Mouse (Mus musculus) intestine, embryonic 15.5 days (tissue): Measurements from ENCODE around the gene Enpp3. TPM values are rescaled to one million over a fixed set of nuclear protein-coding genes. Genes with fewer than 3 reads are reported as not detected.
A peak's percentile ranks its signal among the peaks of the same experiment; 100 is the strongest.

ENCODE experiments used
- ATAC-seq: fragments of 200-750 bp; cut with Nextera tagmentation; 2 replicates; pipeline ENCODE4 v1.8.0; 2017; ENCODE audit warnings: moderate TSS enrichment, moderate library complexity
- H3K27ac ChIP-seq: fragments of 300-500 bp; sonication (generic); 2 replicates; pipeline ENCODE4 v1.5.1; 2015; ENCODE audit warnings: mild to moderate bottlenecking, inconsistent platforms
- H3K27me3 ChIP-seq: fragments of 300-500 bp; sonication (generic); replicated peaks from 2 replicates; pipeline ENCODE4 v1.6.1; 2015; ENCODE audit warnings: inconsistent platforms
- H3K36me3 ChIP-seq: fragments of 300-500 bp; sonication (generic); 2 replicates; pipeline ENCODE4 v1.6.1; 2015; ENCODE audit warnings: inconsistent platforms
- H3K4me1 ChIP-seq: fragments of 300-500 bp; sonication (generic); replicated peaks from 2 replicates; pipeline ENCODE4 v1.6.1; 2015; ENCODE audit warnings: inconsistent platforms
- H3K4me2 ChIP-seq: fragments of 300-500 bp; sonication (generic); replicated peaks from 2 replicates; pipeline ENCODE4 v1.6.1; 2015; ENCODE audit warnings: mild to moderate bottlenecking, inconsistent platforms
- H3K4me3 ChIP-seq: fragments of 300-500 bp; sonication (generic); replicated peaks from 2 replicates; pipeline ENCODE4 v1.5.1; 2015; ENCODE audit warnings: inconsistent platforms
- H3K9ac ChIP-seq: fragments of 300-500 bp; sonication (generic); 2 replicates; pipeline ENCODE4 v1.6.1; 2015; ENCODE audit warnings: inconsistent platforms
- H3K9me3 ChIP-seq: fragments of 300-500 bp; sonication (generic); 2 replicates; pipeline ENCODE4 v1.6.1; 2016; ENCODE audit warnings: inconsistent platforms
- WGBS: fragments of 180-500 bp; shearing (Covaris S2); methylation state at CpG from one replicate; pipeline ENCODE4 v1.1.7; 2015; 5-methylcytosine and 5-hydroxymethylcytosine counted together
- polyA plus RNA-seq: library from polyadenylated mRNA; unstranded; fragments of >200 nt; fragmentation: Nextera tagmentation; extraction: Ambion mirVana; gene quantifications from 2 replicates; pipeline ENCODE4 v1.2.1, GENCODE M21; 2015

Enpp3 gene
- polyA plus RNA-seq, 1 experiment from 2014 or later: 13.1 TPM

DNA sequence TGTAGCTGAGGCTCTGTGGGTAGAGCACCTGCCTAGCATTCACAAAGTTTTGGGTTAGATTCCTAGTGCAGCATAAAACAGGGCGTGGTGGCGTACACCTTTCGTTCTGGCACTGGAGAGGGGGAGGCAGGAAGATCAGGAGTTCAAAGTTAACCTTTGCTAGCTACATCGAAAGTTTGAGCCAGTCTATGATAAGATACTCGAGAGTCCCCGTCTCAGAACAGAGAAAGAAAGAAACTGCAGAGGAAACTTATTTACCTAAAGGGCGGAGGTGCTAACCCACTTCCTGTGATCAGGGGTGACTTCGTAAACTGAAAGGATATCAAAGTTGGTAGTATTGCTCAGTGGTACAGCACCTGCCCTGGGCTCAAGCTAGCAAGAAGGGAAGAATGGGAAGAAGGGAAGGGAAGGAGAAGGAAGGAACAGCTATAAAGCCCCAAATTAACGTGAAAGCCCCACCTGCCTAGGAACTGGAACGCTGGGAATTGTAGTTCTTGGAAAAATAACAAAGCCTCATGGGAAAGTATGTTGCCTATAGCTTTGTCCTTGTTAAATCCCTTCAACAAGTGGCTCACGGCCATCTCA, 88.3 kb downstream of the Enpp3 start:
- Histone ChIP-seq H3K9me3 (no peaks in the 10 kb centered on the region), H3K4me3 (peak overlapping the region; percentile 29), H3K27me3 (no peaks in the 10 kb centered on the region), H3K27ac (peak overlapping the region; percentile 61), H3K4me1 (0 out of 2 replicates have a peak, but pooled peaks cover 2% of the 10 kb centered on the region), H3K9ac (no peak overlapping the region), H3K36me3 (no peaks in the 10 kb centered on the region), H3K4me2 (peak overlapping the region; percentile 48)
- 29% methylated on average over 11 of the region's 11 CpGs for WGBS
- peak; percentile 76 for ATAC-seq

DNA sequence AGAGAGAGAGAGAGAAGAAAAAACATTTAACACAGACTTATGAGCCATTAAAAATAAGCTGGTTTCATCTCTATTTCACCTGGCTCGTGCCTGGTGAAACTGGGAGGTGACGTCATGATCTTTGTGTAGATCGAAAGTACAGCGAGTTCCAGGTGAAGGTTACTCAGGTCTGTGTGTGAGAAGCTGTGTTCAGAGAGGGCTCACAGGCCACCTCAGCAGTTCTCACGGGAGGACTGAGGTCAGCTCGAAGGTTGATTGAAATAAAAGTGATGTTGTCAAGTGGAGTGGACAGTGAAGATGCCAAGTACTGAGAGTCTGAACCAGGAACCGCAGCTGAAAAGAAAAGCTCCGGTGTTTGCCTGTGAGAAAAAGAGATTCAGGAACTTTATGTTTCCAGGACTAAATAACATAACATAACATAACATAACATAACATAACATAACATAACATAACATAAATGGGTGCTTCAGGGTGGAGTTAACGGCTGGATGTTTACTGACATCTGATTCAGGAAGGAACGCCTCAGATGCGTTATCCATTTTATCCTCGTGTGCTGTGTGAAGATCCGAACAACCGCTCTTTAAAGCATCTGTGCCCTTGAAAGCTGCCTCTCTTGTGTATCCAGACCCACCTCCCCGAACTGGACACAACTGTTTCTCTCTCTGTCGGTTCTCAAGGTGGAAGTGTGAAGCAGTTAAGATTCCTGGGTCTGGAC, 88.9 kb downstream of the Enpp3 start:
- 49% methylated on average over 16 of the region's 16 CpGs for WGBS
- peak; percentile 75 for ATAC-seq
- H3K27ac ChIP-seq: peak overlapping the region; percentile 61
- H3K4me2 ChIP-seq: peak overlapping the region; percentile 48
- no peaks in the 10 kb centered on the region for H3K9me3 ChIP-seq
- 0 out of 2 replicates have a peak, but pooled peaks cover 2% of the 10 kb centered on the region for H3K4me1 ChIP-seq
- no peak overlapping the region for H3K9ac ChIP-seq
- no peaks in the 10 kb centered on the region for H3K36me3 ChIP-seq
- no peaks in the 10 kb centered on the region for H3K27me3 ChIP-seq
- H3K4me3 ChIP-seq: peak overlapping the region; percentile 29

DNA sequence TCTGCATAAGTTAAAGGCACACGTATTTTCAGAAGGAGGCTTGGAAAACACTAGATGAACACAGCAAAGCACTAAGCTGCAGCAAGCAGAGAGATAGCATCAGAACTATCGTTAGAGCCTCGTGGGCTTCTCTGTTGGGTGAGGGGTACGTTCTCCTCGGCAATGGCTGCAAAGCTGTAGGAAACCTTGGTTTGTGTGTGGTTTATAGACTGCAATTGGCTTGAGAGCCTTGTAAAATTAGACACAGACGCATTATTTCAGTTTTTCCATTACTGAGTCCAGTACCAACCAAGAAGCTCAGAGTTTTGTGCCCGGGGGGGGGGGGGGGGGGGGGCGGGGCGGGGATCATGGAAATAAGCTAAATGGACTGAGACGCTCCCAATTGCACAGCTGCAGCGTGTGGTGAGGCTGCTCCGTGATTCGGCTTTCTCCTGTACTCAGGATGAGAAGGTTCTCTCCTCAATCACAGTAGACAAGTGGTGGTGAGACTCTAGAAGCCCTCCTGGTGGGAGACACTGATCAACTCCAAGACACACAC, 99.6 kb downstream of the Enpp3 start:
- H3K4me3 ChIP-seq: no peak overlapping the region
- no peak overlapping the region for H3K4me2 ChIP-seq
- no peak overlapping the region for H3K9ac ChIP-seq
- peaks cover 5% of the 10 kb centered on the region for H3K4me1 ChIP-seq
- no peaks in the 10 kb centered on the region for H3K27me3 ChIP-seq
- WGBS: 71% methylated on average over 13 of the region's 13 CpGs
- no peaks in the 10 kb centered on the region for H3K9me3 ChIP-seq
- no peak overlapping the region for H3K27ac ChIP-seq
- H3K36me3 ChIP-seq: no peaks in the 10 kb centered on the region
- ATAC-seq: no peak

DNA sequence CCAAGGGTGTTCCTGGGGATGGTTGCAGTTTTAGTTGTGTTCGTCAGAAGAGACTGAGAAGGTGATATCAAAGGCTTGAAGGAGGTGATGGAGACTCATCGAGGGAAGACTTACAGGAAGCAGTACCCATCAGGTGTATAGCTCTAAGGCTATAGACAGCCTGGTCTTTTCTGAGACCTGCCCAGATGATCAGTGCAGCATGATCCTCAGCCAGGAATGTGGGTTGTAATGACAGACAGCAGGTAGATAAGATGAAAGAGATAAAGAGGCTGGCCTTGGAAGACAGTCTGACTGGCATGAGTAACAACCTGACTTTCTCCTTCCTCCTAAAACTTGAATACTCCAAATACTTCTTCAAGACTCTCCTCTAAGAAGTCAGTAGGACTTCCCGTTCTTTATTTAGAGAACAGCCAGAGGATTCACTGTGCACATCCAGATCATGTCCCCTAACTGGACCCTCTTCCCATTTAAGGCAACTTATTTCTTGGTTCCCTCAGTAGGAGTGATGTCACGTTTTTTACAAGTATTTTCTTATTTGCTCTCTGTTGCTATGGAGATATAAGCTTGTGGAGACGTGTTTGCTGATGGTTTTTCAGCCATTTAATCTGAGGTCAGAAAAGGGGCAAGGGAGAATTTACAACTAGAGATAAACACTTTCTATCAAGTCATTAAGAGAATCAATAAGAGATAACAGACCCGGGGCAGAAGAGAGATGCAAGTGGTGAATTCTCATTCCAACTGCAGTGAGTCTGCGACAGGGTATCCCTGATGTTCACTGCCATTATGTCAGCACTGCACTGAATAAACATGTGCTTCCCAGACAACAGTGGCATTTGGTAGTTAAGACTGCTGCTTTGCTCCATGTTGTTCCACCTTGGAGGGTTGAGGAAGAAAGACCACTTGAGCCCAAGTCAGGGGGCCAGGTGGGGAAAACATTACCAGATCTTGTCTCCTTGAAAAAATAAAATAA, 101.1 kb downstream of the Enpp3 start:
- Histone ChIP-seq H3K9ac (no peak overlapping the region), H3K36me3 (no peaks in the 10 kb centered on the region), H3K4me2 (no peak overlapping the region), H3K4me3 (no peak overlapping the region), H3K27me3 (no peaks in the 10 kb centered on the region), H3K9me3 (no peaks in the 10 kb centered on the region), H3K27ac (no peak overlapping the region), H3K4me1 (peaks cover 5% of the 10 kb centered on the region)
- WGBS: 33% methylated on average over 7 of the region's 7 CpGs
- peak; percentile 81 for ATAC-seq

DNA sequence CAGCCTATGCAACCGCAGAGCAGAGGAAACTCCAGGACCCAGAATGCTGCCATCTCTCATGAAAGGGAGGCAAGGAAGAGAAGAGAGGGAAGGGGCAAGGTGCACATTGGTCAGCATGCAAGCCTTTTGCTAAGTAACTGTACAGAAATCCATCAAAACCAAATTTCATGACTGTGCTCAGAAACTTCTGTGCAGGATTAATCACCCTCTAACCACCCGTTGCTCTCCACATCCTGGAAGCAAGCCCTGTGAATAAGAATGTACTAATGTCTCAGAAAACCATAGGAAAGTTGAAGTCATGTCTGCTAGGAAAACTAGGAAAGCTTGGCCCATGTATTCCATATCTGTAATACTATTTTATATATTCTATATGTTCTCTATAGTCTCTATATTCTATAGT, 103.5 kb downstream of the Enpp3 start:
- 77% methylated on average over 2 of the region's 2 CpGs for WGBS
- ATAC-seq: no peak
- Histone ChIP-seq H3K4me3 (no peak overlapping the region), H3K9me3 (no peaks in the 10 kb centered on the region), H3K4me2 (no peak overlapping the region), H3K36me3 (no peaks in the 10 kb centered on the region), H3K9ac (no peak overlapping the region), H3K27me3 (no peaks in the 10 kb centered on the region), H3K4me1 (peaks cover 5% of the 10 kb centered on the region), H3K27ac (no peak overlapping the region)

DNA sequence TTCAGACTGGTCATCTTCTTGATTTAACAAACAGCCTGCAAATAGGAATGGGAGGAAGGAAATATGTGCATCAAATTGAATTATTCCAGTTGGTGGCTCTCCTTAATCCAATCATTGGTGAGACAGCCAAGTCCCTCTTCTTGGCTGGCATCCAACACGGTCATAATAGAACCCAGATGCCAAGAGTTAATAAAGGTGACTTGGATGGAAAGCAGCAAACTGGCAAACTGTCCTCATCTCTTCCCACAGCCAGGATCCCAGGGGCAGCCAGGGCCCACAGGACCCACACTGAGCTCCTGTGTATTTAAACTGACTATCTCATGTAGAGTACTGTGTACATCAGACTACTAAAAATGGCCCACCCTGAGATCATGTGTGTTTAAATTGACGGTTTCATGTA, 104.2 kb downstream of the Enpp3 start:
- no peak overlapping the region for H3K4me2 ChIP-seq
- no peak overlapping the region for H3K4me3 ChIP-seq
- H3K9me3 ChIP-seq: no peaks in the 10 kb centered on the region
- H3K36me3 ChIP-seq: no peaks in the 10 kb centered on the region
- no peaks in the 10 kb centered on the region for H3K27me3 ChIP-seq
- no peak overlapping the region for H3K27ac ChIP-seq
- WGBS: 76% methylated on average over 2 of the region's 2 CpGs
- no peak for ATAC-seq
- peaks cover 5% of the 10 kb centered on the region for H3K4me1 ChIP-seq
- H3K9ac ChIP-seq: no peak overlapping the region

DNA sequence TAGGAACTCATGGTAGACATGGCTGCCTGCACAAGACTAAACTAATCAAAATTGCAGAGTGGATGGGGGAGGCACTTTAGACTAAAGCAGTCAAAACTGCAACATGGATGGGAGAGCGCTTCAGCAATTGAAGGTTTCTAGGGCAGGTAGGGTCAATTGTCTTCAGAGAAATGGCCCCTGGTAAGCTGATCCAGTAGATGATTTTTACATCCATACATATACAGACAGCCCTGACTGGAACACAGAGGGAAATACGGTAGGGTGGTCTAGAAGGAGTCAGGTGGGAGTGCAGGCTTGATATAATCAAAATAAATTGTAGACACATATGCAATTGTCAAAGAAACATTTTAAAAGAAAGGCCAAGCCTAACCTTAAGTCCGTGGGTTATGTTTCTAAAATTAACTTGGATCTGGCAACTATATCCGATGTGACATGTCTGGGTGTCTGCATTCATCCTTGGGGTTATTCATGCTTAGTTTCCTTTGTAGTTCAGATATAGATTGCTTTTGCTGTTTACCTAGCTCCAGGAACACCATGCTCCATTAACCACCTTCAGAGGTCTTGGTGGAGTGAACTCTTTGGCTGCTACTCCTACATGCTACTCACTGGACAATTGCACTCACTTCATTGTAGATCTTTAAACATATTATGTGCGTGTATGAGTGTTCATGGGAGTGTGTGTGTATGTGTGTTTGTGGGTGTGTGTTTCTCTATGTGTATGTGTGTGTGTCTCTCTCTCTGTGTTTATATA, 107.4 kb downstream of the Enpp3 start:
- ATAC-seq: no peak
- Histone ChIP-seq H3K27me3 (no peaks in the 10 kb centered on the region), H3K36me3 (no peaks in the 10 kb centered on the region), H3K4me3 (no peak overlapping the region), H3K4me2 (no peak overlapping the region), H3K27ac (no peak overlapping the region), H3K9ac (no peak overlapping the region), H3K9me3 (no peaks in the 10 kb centered on the region), H3K4me1 (0 out of 2 replicates have a peak, but pooled peaks cover 6% of the 10 kb centered on the region)
- WGBS: 83% methylated on average over 5 of the region's 5 CpGs

DNA sequence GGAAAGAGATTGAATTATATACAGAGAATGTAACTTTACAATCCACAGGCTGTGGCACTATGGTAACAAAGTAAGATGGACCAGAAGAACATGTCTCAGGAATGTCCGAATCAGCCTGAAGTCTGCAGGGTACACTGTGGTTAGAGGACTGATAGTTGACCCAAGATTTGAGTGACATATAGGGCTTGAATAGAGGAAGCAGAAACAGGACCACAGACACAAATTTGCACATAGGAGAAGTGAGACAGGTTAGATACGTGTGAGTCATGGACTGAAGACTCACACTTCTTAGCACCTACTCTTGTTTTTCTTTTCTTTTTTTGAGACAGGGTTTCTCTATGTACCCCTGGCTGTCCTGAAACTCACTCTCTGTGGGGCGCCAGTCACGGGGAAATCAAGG, 115.1 kb downstream of the Enpp3 start:
- no peaks in the 10 kb centered on the region for H3K27me3 ChIP-seq
- H3K9me3 ChIP-seq: no peaks in the 10 kb centered on the region
- H3K4me2 ChIP-seq: no peak overlapping the region
- no peak overlapping the region for H3K9ac ChIP-seq
- H3K4me1 ChIP-seq: 0 out of 2 replicates have a peak, but pooled peaks cover 6% of the 10 kb centered on the region
- no peak overlapping the region for H3K27ac ChIP-seq
- no peak for ATAC-seq
- no peak overlapping the region for H3K4me3 ChIP-seq
- 93% methylated on average over 4 of the region's 4 CpGs for WGBS
- H3K36me3 ChIP-seq: no peaks in the 10 kb centered on the region

DNA sequence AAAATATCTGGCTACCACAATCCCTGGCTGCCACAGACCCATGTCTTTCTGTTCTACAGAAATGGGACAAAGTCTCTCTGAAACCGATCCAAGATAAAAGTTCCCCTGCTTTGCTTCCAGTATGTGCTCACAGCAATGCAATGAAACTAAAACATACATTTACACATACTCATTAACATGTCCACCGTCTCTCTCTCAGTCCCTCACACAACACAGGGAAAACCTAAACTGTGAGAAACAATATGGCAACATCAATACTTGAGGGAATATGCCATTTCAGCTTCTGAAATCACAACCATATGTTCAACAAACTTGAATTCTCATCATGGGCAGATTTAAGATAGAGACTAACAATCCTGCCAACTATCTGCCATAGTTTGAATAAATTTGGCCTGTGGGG, 117.4 kb downstream of the Enpp3 start:
- Histone ChIP-seq H3K9me3 (no peaks in the 10 kb centered on the region), H3K36me3 (no peaks in the 10 kb centered on the region), H3K9ac (no peak overlapping the region), H3K27me3 (no peaks in the 10 kb centered on the region), H3K4me3 (no peak overlapping the region), H3K27ac (no peak overlapping the region), H3K4me2 (no peak overlapping the region), H3K4me1 (no peaks in the 10 kb centered on the region)
- WGBS: 94% methylated on average over 2 of the region's 2 CpGs
- ATAC-seq: no peak
